Mouse (Mus musculus) cerebellum, postnatal 36 days (tissue): ENCODE measurements at regions not wholly inside any gene's neighbourhood (a gene's known extent, or its start where the extent isn't known, plus 50 kb on each side); places are given as distances from the start of the nearest gene placed in this dataset.

Experiments used
- DNase-seq, 2 experiments: peaks; one replicate each; pipeline ENCODE4 v3.0.0; 2021 to 2022; ENCODE audit warnings: mixed read lengths in 2 of 2

GRCm38 (mm10) chr6:104040450-104040849, 452.1 kb upstream of the Cntn6 start:
- no peak for DNase-seq

- DNase-seq: no peak
Measured at GRCm38 (mm10) chr6:104055996-104056395, 436.6 kb upstream of the Cntn6 start.

DNA sequence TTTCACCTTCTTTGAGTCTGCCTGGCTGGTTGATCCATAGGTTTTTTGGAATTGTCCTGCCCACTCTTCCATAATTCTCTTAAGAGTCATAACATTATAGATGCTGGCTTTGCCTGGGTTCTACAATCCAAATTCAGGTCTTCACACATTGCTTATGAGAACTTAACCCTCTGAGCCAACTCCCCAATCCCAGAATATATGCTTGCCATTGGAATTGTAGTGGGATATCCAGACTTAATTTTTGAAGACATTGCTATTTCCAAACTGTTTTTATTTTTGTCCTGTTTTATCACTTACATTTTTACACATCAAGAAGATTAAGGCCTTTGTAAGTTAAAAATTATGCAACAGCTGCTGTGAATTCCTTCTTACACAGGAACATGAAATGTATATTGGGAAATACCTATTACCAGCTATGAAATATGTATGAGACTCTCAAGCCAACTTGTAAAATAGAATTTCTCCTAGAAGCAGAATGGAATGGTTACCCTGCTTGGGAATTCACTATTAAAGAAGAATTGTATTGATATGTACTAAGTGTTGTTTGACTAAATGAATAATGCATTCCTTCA, 430.8 kb upstream of the Cntn6 start:
- no peak for DNase-seq

DNA sequence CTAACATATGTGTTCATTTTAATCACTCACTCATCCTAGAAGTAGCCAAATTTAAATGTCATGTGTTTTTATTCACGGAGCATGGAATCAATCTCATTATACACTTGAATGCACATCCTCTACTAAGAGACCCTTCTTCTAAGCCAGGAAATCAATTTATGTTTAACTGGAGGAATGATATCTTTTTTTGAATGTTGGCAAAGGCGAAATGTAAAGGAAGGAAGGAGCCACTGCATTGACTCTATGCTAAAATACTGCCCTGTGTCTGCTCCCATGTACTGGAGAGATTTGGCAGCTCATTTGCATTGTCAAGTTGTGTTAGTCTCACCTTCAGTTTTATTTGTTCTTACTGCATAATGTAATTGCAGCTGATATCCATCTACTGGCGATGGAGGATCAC, 412.0 kb upstream of the Cntn6 start:
- no peak for DNase-seq

DNA sequence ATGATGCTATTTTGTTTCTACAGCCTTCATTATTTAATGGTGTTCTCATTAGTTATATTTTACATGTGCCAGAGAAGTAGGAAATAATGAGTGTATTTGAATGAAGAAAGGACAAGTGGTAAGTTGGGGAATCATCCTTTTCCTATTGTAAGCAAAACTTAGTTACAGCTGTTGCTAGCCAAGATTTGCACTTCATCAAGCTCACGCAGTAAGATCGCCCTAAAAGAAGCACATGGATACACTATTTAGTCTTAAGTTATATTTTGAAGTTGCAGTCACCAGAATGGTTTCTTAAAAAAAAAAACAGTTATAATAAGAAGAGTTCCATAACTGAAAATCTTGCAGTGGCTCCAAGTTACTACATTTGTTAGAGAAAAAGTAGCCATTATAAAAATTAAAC, 410.3 kb upstream of the Cntn6 start:
- DNase-seq: no peak

GRCm38 (mm10) chr6:104108386-104108785, 384.2 kb upstream of the Cntn6 start:
- no peak for DNase-seq
